In the genomic region with DNA sequence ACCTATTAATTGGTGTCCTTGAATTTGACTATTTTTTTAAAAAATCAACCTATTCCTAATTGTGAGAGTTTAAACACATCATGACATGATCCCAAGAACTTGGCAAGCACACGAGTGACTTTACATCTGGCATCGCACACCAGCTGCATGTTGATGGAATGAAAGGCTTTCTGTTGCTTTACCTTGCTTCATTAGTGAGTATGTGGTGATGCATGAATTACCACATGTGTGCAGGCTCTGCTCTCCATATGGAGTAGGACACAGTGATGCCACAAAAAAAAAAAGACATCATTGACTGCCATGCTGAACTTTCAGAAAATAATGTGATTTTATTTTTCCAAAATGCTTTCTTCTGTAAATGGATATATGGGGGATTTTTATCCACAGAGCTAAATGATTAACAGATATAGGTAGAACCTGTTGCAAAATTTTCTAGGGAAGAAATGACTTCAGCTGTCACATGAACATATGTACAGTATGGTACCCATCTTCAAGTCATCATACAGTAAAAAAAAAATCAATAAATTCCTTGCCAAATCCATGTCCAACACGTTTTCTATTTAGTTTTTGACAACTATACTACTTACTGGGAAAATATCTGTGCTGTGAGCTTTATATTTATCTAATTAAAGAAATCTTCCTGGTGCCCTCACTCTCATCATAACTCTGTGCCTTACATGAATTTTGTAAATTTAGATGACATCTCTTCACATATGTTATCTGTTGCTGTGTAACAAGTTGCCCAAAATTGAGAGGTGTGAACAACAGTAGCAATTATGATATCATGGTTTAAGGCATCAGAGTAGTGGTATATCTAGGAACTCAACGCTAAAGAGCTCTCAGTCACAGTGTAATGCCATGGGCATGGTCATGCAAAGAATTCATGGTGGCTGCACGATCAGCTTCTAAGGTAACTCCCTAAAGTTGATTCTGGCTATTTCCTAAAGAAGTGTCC, we compare ENCODE assay signal across 16 mouse cellular contexts.
DNase-seq lines count a peak whose midpoint lies in the region; ATAC-seq and TF ChIP-seq lines count a peak whose summit lies in the region.
"Had no signal": no experiment of that assay in that cellular context is flagged by ENCODE, and none has a peak within 500 bp of the region (broad histone marks: within the 10 kb centered on the region; RNA-seq: fewer than 3 reads in every experiment).

No protein-coding gene starts in this region.

- peak; percentile 76; the same call in 1 of the 2 replicates for ATAC-seq in forebrain, embryonic 14.5 days
- no peak for ATAC-seq in forebrain, embryonic 11.5 days (replicated peaks; ENCODE audit: low FRiP score)
- ATAC-seq in forebrain, embryonic 16.5 days = peak; percentile 72

- H3K36me3 ChIP-seq in forebrain, embryonic 14.5 days (ENCODE audit: control insufficient read depth, insufficient read depth, low read length) = no peaks in the 10 kb centered on the region
- H3K36me3 ChIP-seq in forebrain, embryonic 11.5 days (ENCODE audit: control insufficient read depth, insufficient read depth, low read length) = no peaks in the 10 kb centered on the region
- H3K36me3 ChIP-seq in forebrain, embryonic 16.5 days (ENCODE audit: control insufficient read depth, insufficient read depth) = no peaks in the 10 kb centered on the region
- H3K36me3 ChIP-seq: embryonic facial prominence, embryonic 10.5 days; embryonic facial prominence, embryonic 12.5 days had no signal

- H3K9me3 ChIP-seq in forebrain, embryonic 14.5 days (replicated peaks; ENCODE audit: control insufficient read depth, low read length) = no peaks in the 10 kb centered on the region
- H3K9me3 ChIP-seq in forebrain, embryonic 11.5 days (ENCODE audit: control insufficient read depth, low read length) = no peaks in the 10 kb centered on the region
- H3K9me3 ChIP-seq in forebrain, embryonic 16.5 days (ENCODE audit: control insufficient read depth, low read length) = no peaks in the 10 kb centered on the region
- H3K9me3 ChIP-seq: embryonic facial prominence, embryonic 10.5 days; embryonic facial prominence, embryonic 12.5 days had no signal

- no peak overlapping the region for H3K9ac ChIP-seq in forebrain, embryonic 14.5 days (ENCODE audit: low read length)
- no peak overlapping the region for H3K9ac ChIP-seq in forebrain, embryonic 11.5 days (ENCODE audit: low read length)
- no peak overlapping the region for H3K9ac ChIP-seq in forebrain, embryonic 16.5 days (replicated peaks; ENCODE audit: low read depth, low read length)
- H3K9ac ChIP-seq: embryonic facial prominence, embryonic 12.5 days had no signal

- no peak for TF ChIP-seq POLR2A in brain, embryonic 14.5 days (IDR thresholded peaks at IDR 0.05; ENCODE audit: borderline replicate concordance, extremely low read depth, insufficient read depth, insufficient read length, poor library complexity, severe bottlenecking)

- H3K27ac ChIP-seq in forebrain, embryonic 14.5 days (ENCODE audit: low read depth, low read length) = no peak overlapping the region
- no peak overlapping the region for H3K27ac ChIP-seq in forebrain, embryonic 11.5 days (ENCODE audit: low read depth, low read length)
- H3K27ac ChIP-seq in forebrain, embryonic 16.5 days (ENCODE audit: low read length) = no peak overlapping the region
- H3K27ac ChIP-seq: embryonic facial prominence, embryonic 10.5 days; embryonic facial prominence, embryonic 12.5 days had no signal

- DNase-seq in forebrain, embryonic 14.5 days (ENCODE audit: low spot score) = peak; percentile 46
- DNase-seq in forebrain, embryonic 11.5 days (ENCODE audit: low spot score) = no peak
- DNase-seq in brain, embryonic 14.5 days (ENCODE audit: low read depth) = peak; percentile 50
- no peak for DNase-seq in left cerebral cortex, postnatal 4 days
- DNase-seq in thymus, postnatal 0 days (ENCODE audit: low spot score) = no peak
- DNase-seq: adrenal gland, adult 2 months; adrenal gland, postnatal 10 days; adrenal gland, postnatal 25 days; cerebellum, adult 11-12 months; cerebellum, adult 2 months; cerebellum, adult 9-10 months; cerebellum, postnatal 10 days; cerebellum, postnatal 25 days had no signal

- TF ChIP-seq CTCF in brain, embryonic 14.5 days (IDR thresholded peaks at IDR 0.05; ENCODE audit: borderline replicate concordance, extremely low read depth, insufficient read depth, insufficient read length) = no peak

- intact Hi-C loops in left cerebral cortex, postnatal 4 days (cut with DNase I) = no loop called here

- no peak overlapping the region for H3K4me3 ChIP-seq in forebrain, embryonic 14.5 days (ENCODE audit: low read depth, low read length)
- H3K4me3 ChIP-seq in forebrain, embryonic 11.5 days (ENCODE audit: low read depth, low read length) = no peak overlapping the region
- H3K4me3 ChIP-seq in forebrain, embryonic 16.5 days (replicated peaks; ENCODE audit: low read length) = no peak overlapping the region
- H3K4me3 ChIP-seq: embryonic facial prominence, embryonic 10.5 days; embryonic facial prominence, embryonic 12.5 days had no signal

- H3K4me2 ChIP-seq in forebrain, embryonic 14.5 days (ENCODE audit: low read length) = no peak overlapping the region
- H3K4me2 ChIP-seq in forebrain, embryonic 11.5 days (ENCODE audit: low read depth, low read length, severe bottlenecking) = no peak overlapping the region
- no peak overlapping the region for H3K4me2 ChIP-seq in forebrain, embryonic 16.5 days (ENCODE audit: low read length)
- H3K4me2 ChIP-seq: embryonic facial prominence, embryonic 12.5 days had no signal

- 73% methylated on average over 5 of the region's 5 CpGs for WGBS in forebrain, embryonic 14.5 days
- 81% methylated on average over 5 of the region's 5 CpGs for WGBS in forebrain, embryonic 11.5 days
- 67% methylated on average over 5 of the region's 5 CpGs for WGBS in forebrain, embryonic 16.5 days

- no peaks in the 10 kb centered on the region for H3K27me3 ChIP-seq in forebrain, embryonic 14.5 days (replicated peaks; ENCODE audit: control insufficient read depth, insufficient read depth, low read length)
- no peaks in the 10 kb centered on the region for H3K27me3 ChIP-seq in forebrain, embryonic 11.5 days (ENCODE audit: control insufficient read depth, insufficient read depth, low read length)
- no peaks in the 10 kb centered on the region for H3K27me3 ChIP-seq in forebrain, embryonic 16.5 days (replicated peaks; ENCODE audit: control insufficient read depth, insufficient read depth, low read length)
- H3K27me3 ChIP-seq: embryonic facial prominence, embryonic 12.5 days had no signal

- no peaks in the 10 kb centered on the region for H3K4me1 ChIP-seq in forebrain, embryonic 14.5 days (ENCODE audit: control insufficient read depth, insufficient read depth, low read length)
- H3K4me1 ChIP-seq in forebrain, embryonic 11.5 days (replicated peaks; ENCODE audit: control insufficient read depth, insufficient read depth, low read length) = no peaks in the 10 kb centered on the region
- no peaks in the 10 kb centered on the region for H3K4me1 ChIP-seq in forebrain, embryonic 16.5 days (replicated peaks; ENCODE audit: control insufficient read depth, insufficient read depth, low read length)
- H3K4me1 ChIP-seq: embryonic facial prominence, embryonic 10.5 days; embryonic facial prominence, embryonic 12.5 days had no signal

Comparison
In these comparisons a context has a peak if more than half of its experiments do, and no peak if none do; other contexts are left out.
1. DNase-seq: peak in forebrain, embryonic 14.5 days (single experiment) and brain, embryonic 14.5 days (single experiment); none in forebrain, embryonic 11.5 days (single experiment), left cerebral cortex, postnatal 4 days (single experiment) and thymus, postnatal 0 days (single experiment).